ENCODE assay signal across 46 mouse cellular contexts in the genomic region with DNA sequence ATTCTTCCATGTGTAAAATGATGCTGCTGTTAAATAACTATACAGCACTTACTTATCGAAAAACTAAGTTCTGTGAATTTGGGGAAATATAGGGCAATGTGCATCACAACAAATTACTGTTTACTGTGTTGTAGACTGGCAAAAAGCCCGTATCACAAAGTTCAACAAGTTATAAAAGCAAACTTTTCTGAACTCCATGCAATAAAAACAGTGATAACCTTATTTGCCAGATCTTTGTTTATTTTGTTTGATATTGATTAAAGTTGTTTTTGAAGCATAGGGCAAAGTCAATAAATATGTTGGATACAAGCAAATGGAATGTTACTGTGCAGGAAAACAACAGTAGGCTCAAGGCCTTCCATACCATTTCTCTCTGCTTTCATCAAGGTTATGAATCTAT. TPM values are rescaled to one million over a fixed set of nuclear protein-coding genes. Genes with fewer than 3 reads are reported as not detected.
"Had no signal": no experiment of that assay in that cellular context is flagged by ENCODE, and none has a peak within 500 bp of the region (broad histone marks: within the 10 kb centered on the region; RNA-seq: fewer than 3 reads in every experiment).

No protein-coding gene starts in this region.

- H3K36me3 ChIP-seq: limb, embryonic 10.5 days; limb, embryonic 12.5 days; limb, embryonic 13.5 days; limb, embryonic 15.5 days; liver, embryonic 12.5 days; liver, embryonic 13.5 days; liver, embryonic 15.5 days; lung, embryonic 15.5 days; midbrain, embryonic 10.5 days; midbrain, embryonic 12.5 days; midbrain, embryonic 13.5 days; midbrain, embryonic 15.5 days; neural tube, embryonic 12.5 days had no signal

- H3K27me3 ChIP-seq: limb, embryonic 12.5 days; limb, embryonic 13.5 days; limb, embryonic 15.5 days; liver, embryonic 12.5 days; liver, embryonic 13.5 days; liver, embryonic 15.5 days; lung, embryonic 15.5 days; megakaryocyte, embryonic 14.5 days; midbrain, embryonic 12.5 days; midbrain, embryonic 13.5 days; midbrain, embryonic 15.5 days; neural tube, embryonic 12.5 days had no signal

- H3K4me2 ChIP-seq: limb, embryonic 12.5 days; limb, embryonic 13.5 days; limb, embryonic 15.5 days; liver, embryonic 11.5 days; liver, embryonic 12.5 days; liver, embryonic 13.5 days; liver, embryonic 15.5 days; lung, embryonic 14.5 days; lung, embryonic 15.5 days; midbrain, embryonic 11.5 days; midbrain, embryonic 12.5 days; midbrain, embryonic 13.5 days; midbrain, embryonic 15.5 days; neural tube, embryonic 12.5 days had no signal

- H3K9me3 ChIP-seq: limb, embryonic 10.5 days; limb, embryonic 12.5 days; limb, embryonic 13.5 days; limb, embryonic 15.5 days; liver, embryonic 12.5 days; liver, embryonic 13.5 days; liver, embryonic 15.5 days; lung, embryonic 15.5 days; megakaryocyte, embryonic 14.5 days; midbrain, embryonic 10.5 days; midbrain, embryonic 12.5 days; midbrain, embryonic 13.5 days; midbrain, embryonic 15.5 days; neural tube, embryonic 12.5 days had no signal

- H3K4me1 ChIP-seq: limb, embryonic 10.5 days; limb, embryonic 12.5 days; limb, embryonic 13.5 days; limb, embryonic 15.5 days; liver, embryonic 12.5 days; liver, embryonic 13.5 days; liver, embryonic 15.5 days; lung, embryonic 15.5 days; megakaryocyte, embryonic 14.5 days; midbrain, embryonic 10.5 days; midbrain, embryonic 12.5 days; midbrain, embryonic 13.5 days; midbrain, embryonic 15.5 days; neural tube, embryonic 12.5 days had no signal

- H3K27ac ChIP-seq: left cerebral cortex, adult 2 months; limb, embryonic 10.5 days; limb, embryonic 12.5 days; limb, embryonic 13.5 days; limb, embryonic 15.5 days; liver, embryonic 12.5 days; liver, embryonic 13.5 days; liver, embryonic 14.5 days; liver, embryonic 15.5 days; lung, embryonic 15.5 days; macrophage; midbrain, embryonic 10.5 days; midbrain, embryonic 12.5 days; midbrain, embryonic 13.5 days; midbrain, embryonic 15.5 days; neural tube, embryonic 12.5 days had no signal

- H3K9ac ChIP-seq: limb, embryonic 12.5 days; limb, embryonic 13.5 days; limb, embryonic 15.5 days; liver, embryonic 12.5 days; liver, embryonic 13.5 days; liver, embryonic 14.5 days; liver, embryonic 15.5 days; lung, embryonic 14.5 days; lung, embryonic 15.5 days; midbrain, embryonic 12.5 days; midbrain, embryonic 13.5 days; midbrain, embryonic 15.5 days; neural tube, embryonic 12.5 days had no signal

- ATAC-seq: liver, embryonic 12.5 days; lung, postnatal 0 days; midbrain, embryonic 13.5 days; midbrain, embryonic 15.5 days; midbrain, embryonic 16.5 days had no signal

- H3K4me3 ChIP-seq: left cerebral cortex, adult 2 months; limb, embryonic 10.5 days; limb, embryonic 12.5 days; limb, embryonic 13.5 days; limb, embryonic 15.5 days; liver, embryonic 12.5 days; liver, embryonic 13.5 days; liver, embryonic 15.5 days; lung, embryonic 15.5 days; megakaryocyte, embryonic 14.5 days; midbrain, embryonic 10.5 days; midbrain, embryonic 12.5 days; midbrain, embryonic 13.5 days; midbrain, embryonic 15.5 days; myocyte; neural tube, embryonic 12.5 days had no signal

- DNase-seq: left cerebral cortex, postnatal 4 days; liver; liver, embryonic 13.5 days; lung, adult 18-20 months; lung, adult 2 months; lung, embryonic 14.5 days; lung, postnatal 10 days; lung, postnatal 14 days; lung, postnatal 36 days; lung, postnatal 4 days; midbrain, embryonic 14.5 days had no signal

RNA-seq across cellular contexts. Expression of a gene that starts 2.8 kb away (rescaled TPM):
- total RNA-seq: left cerebral cortex, adult 2 months; left cerebral cortex, adult 8-10 months; left cerebral cortex, postnatal 10 days; left cerebral cortex, postnatal 14 days; left cerebral cortex, postnatal 25 days; left cerebral cortex, postnatal 36 days; left cerebral cortex, postnatal 4 days; megakaryocyte progenitor cell, adult 5-6 weeks; megakaryocyte, adult 5-6 weeks; megakaryocyte-erythroid progenitor cell, adult 5-6 weeks; midbrain, postnatal 0 days; monocyte, adult 5-6 weeks had no signal
- polyA plus RNA-seq: limb, embryonic 10.5 days; limb, embryonic 11.5 days; limb, embryonic 12.5 days; limb, embryonic 13.5 days; limb, embryonic 14.5 days; limb, embryonic 15.5 days; liver, embryonic 11.5 days; liver, embryonic 12.5 days; lung, adult 2 months; lung, embryonic 14.5 days; lung, embryonic 15.5 days; lung, embryonic 16.5 days; lung, postnatal 0 days; macrophage; midbrain, embryonic 10.5 days; midbrain, embryonic 11.5 days; midbrain, embryonic 12.5 days; midbrain, embryonic 13.5 days; midbrain, embryonic 14.5 days; midbrain, embryonic 15.5 days; midbrain, embryonic 16.5 days; midbrain, postnatal 0 days; myocyte; neural tube, embryonic 11.5 days; neural tube, embryonic 12.5 days had no signal
